Comparison of ENCODE assay signal across 8 mouse cellular contexts in the genomic region with DNA sequence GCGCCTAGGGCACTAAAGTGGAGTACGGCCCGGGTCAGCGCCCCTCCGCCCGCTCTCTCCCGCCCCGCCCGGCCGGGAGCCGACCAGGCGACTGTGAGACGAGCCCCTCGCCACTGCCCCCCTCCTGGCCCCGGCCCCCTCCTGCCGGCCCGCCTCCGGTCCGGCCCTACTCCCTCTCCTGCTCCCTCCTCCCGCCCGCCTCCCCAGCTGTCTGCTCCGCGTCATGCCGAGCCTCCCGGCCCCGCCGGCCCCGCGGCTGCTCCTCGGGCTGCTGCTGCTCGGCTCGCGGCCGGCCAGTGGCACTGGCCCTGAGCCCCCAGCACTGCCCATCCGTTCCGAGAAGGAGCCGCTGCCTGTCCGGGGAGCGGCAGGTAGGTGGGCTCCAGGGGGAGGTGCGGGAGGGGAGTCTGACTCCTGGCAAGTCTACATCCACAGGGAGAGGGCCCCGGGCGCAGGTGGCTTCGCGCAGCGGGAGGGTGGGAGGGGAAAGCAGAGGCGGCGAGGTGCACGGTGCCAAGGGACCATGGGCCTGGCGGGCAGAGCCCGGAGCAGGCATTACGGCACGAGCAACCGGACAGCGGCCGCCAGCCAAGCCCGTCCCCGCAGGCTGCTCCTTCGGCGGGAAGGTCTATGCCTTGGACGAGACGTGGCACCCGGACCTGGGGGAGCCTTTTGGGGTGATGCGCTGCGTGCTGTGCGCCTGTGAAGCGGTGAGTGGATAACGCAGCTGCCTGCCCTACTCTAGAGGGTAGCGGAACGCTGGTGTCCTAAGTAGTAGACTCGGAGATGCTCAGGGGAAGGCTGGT. TPM values are rescaled to one million over a fixed set of nuclear protein-coding genes. Genes with fewer than 3 reads are reported as not detected.
DNase-seq lines count a peak whose midpoint lies in the region; ATAC-seq and TF ChIP-seq lines count a peak whose summit lies in the region.

A gene (plus strand): TSS at position 203 of the 806 bp plus-strand sequence.

- H3K4me3 ChIP-seq in kidney, adult 2 months (ENCODE audit: insufficient read depth, low read depth, low read length): peak within 1 kb of the TSS; percentile 58
- H3K4me3 ChIP-seq in liver, embryonic 12.5 days: peak within 1 kb of the TSS; percentile 51
- H3K4me3 ChIP-seq in neural tube, embryonic 12.5 days: peak within 1 kb of the TSS; percentile 71

- H3K9me3 ChIP-seq in liver, embryonic 12.5 days (replicated peaks): no peaks in the 10 kb centered on the region
- H3K9me3 ChIP-seq in neural tube, embryonic 12.5 days: no peaks in the 10 kb centered on the region

- H3K9ac ChIP-seq in liver, embryonic 12.5 days: peak within 1 kb of the TSS; percentile 52
- peak within 1 kb of the TSS; percentile 86 for H3K9ac ChIP-seq in neural tube, embryonic 12.5 days

- H3K36me3 ChIP-seq in kidney, adult 2 months (ENCODE audit: control insufficient read depth, insufficient read depth, low read length): no peaks in the 10 kb centered on the region
- no peaks in the 10 kb centered on the region for H3K36me3 ChIP-seq in liver, embryonic 12.5 days
- 0 out of 2 replicates have a peak, but pooled peaks cover 4% of the 10 kb centered on the region for H3K36me3 ChIP-seq in neural tube, embryonic 12.5 days

- no peaks in the 10 kb centered on the region for H3K27me3 ChIP-seq in kidney, adult 2 months (replicated peaks; ENCODE audit: control insufficient read depth, insufficient read depth, low read length)
- H3K27me3 ChIP-seq in liver, embryonic 12.5 days (replicated peaks): peaks cover 96% of the 10 kb centered on the region
- peaks cover 26% of the 10 kb centered on the region for H3K27me3 ChIP-seq in neural tube, embryonic 12.5 days (replicated peaks)

- under 1% methylated on average over 62 of the region's 70 CpGs for WGBS in kidney, adult 2 months
- WGBS in liver, embryonic 12.5 days (ENCODE audit: insufficient replicate concordance): 1% methylated on average over 61 of the region's 70 CpGs
- WGBS in neural tube, embryonic 12.5 days: under 1% methylated on average over 63 of the region's 70 CpGs

- H3K4me2 ChIP-seq in liver, embryonic 12.5 days: peak within 1 kb of the TSS; percentile 73
- peak within 1 kb of the TSS; percentile 90 for H3K4me2 ChIP-seq in neural tube, embryonic 12.5 days (replicated peaks)

- TF ChIP-seq POLR2A in kidney, adult 2 months (IDR thresholded peaks at IDR 0.05; ENCODE audit: low read depth, low read length): no peak

- no peak for TF ChIP-seq CTCF in kidney, adult 2 months (conservative IDR thresholded peaks at IDR 0.05; ENCODE audit: insufficient read depth, insufficient read length, low read depth, low read length)

- H3K4me1 ChIP-seq in kidney, adult 2 months (ENCODE audit: control insufficient read depth, insufficient read depth, low read length): no peaks in the 10 kb centered on the region; the same call in 1 of the 2 replicates
- peaks cover 21% of the 10 kb centered on the region for H3K4me1 ChIP-seq in liver, embryonic 12.5 days
- H3K4me1 ChIP-seq in neural tube, embryonic 12.5 days: peaks cover 18% of the 10 kb centered on the region

- no peak within 1 kb of the TSS for H3K27ac ChIP-seq in kidney, adult 2 months (ENCODE audit: insufficient read depth, low read depth, low read length)
- no peak within 1 kb of the TSS for H3K27ac ChIP-seq in liver, embryonic 12.5 days
- H3K27ac ChIP-seq in neural tube, embryonic 12.5 days: peak within 1 kb of the TSS; percentile 62

- ATAC-seq in granulocyte monocyte progenitor cell, adult 5-6 weeks (replicated peaks; ENCODE audit: poor library complexity, severe bottlenecking): peak; percentile 37
- peak; percentile 44 for ATAC-seq in liver, embryonic 12.5 days
- ATAC-seq in neural tube, embryonic 12.5 days (ENCODE audit: low FRiP score, low read depth): peak; percentile 82

- peak; percentile 54 for DNase-seq in ovary, postnatal 10 days (ENCODE audit: low spot score)
- DNase-seq in ovary, adult 18-20 months (ENCODE audit: low spot score): no peak
- peak; percentile 64 for DNase-seq in embryo, embryonic 10 days (ENCODE audit: low spot score)
- peak; percentile 69 for DNase-seq in kidney, adult 2 months
- DNase-seq in natural killer cell, adult 2 months (ENCODE audit: low spot score in 2 of 2): no peak

RNA-seq across cellular contexts. Expression of the gene that starts here (rescaled TPM):
- total RNA-seq in granulocyte monocyte progenitor cell, adult 5-6 weeks (2014; fragmentation: Nextera tagmentation): not detected in 2 replicates
- not detected in 2 replicates for total RNA-seq in granulocyte monocyte progenitor cell, adult 5-6 weeks (2017)
- polyA plus RNA-seq in kidney, adult 2 months (2012; rRNA removed): 7.2 and 10.7 TPM in 2 replicates
- 0.54 and 0.96 TPM in 2 replicates for polyA plus RNA-seq in liver, embryonic 12.5 days (2016; fragmentation: Nextera tagmentation; extraction: Ambion mirVana)
- polyA plus RNA-seq in neural tube, embryonic 12.5 days (2016; fragmentation: Nextera tagmentation; extraction: Ambion mirVana): 7.0 and 8.0 TPM in 2 replicates

Comparison
In these comparisons a context has a peak if more than half of its experiments do, and no peak if none do; other contexts are left out.
1. DNase-seq: peak in ovary, postnatal 10 days (single experiment), embryo, embryonic 10 days (single experiment) and kidney, adult 2 months (single experiment); none in ovary, adult 18-20 months (single experiment) and natural killer cell, adult 2 months (0 of 2).
2. Peak in ATAC-seq in granulocyte monocyte progenitor cell, adult 5-6 weeks; RNA of the gene not detected or under 1 TPM.
3. Peak in ATAC-seq, H3K4me3 ChIP-seq, H3K9ac ChIP-seq and H3K4me2 ChIP-seq in liver, embryonic 12.5 days; RNA of the gene not detected or under 1 TPM.
4. Peak in every context shown above with its lines, with median percentiles within 50 percentile points of each other: ATAC-seq and H3K4me3 ChIP-seq.